Mouse (Mus musculus) thymus, adult 18-20 months (tissue): ENCODE data around the gene Mul1.

Source experiments
- DNase-seq, 2 experiments: peaks; one replicate each; pipeline ENCODE4 v3.0.0; 2022; ENCODE audit warnings: mixed read lengths in 2 of 2

Mul1 gene

GRCm38 (mm10) chr4:138462971-138463831, 28.7 kb downstream of the Mul1 start:
- DNase-seq: no peak

GRCm38 (mm10) chr4:138463832-138464487, 29.5 kb downstream of the Mul1 start:
- peak in 1 of 2 experiments; percentile 24 for DNase-seq

- DNase-seq: no peak
Observed at GRCm38 (mm10) chr4:138464667-138465353, 30.3 kb downstream of the Mul1 start.

- DNase-seq: no peak
Observed at GRCm38 (mm10) chr4:138465446-138465845, 31.0 kb downstream of the Mul1 start.

- no peak for DNase-seq
Observed at GRCm38 (mm10) chr4:138466690-138467089, 32.2 kb downstream of the Mul1 start.

GRCm38 (mm10) chr4:138467451-138467850, 33.0 kb downstream of the Mul1 start:
- no peak for DNase-seq

- DNase-seq: no peak
Observed at GRCm38 (mm10) chr4:138469080-138469479, 34.6 kb downstream of the Mul1 start.

- no peak for DNase-seq
Observed at GRCm38 (mm10) chr4:138471241-138471640, 36.8 kb downstream of the Mul1 start.

GRCm38 (mm10) chr4:138479595-138479994, 45.1 kb downstream of the Mul1 start:
- no peak for DNase-seq

- DNase-seq: no peak
Observed at GRCm38 (mm10) chr4:138480962-138481361, 46.5 kb downstream of the Mul1 start.

- DNase-seq: no peak
Observed at GRCm38 (mm10) chr4:138482721-138483120, 48.2 kb downstream of the Mul1 start.

- no peak for DNase-seq
Observed at GRCm38 (mm10) chr4:138488241-138488640, 53.8 kb downstream of the Mul1 start.

- no peak for DNase-seq
Observed at GRCm38 (mm10) chr4:138491088-138491487, 56.6 kb downstream of the Mul1 start.
